Mouse (Mus musculus) forebrain, embryonic 16.5 days (tissue): ENCODE measurements around the gene Stn1. TPM values are rescaled to one million over a fixed set of nuclear protein-coding genes. Genes with fewer than 3 reads are reported as not detected.

Source experiments
- ATAC-seq: fragments of 200-750 bp; cut with Nextera tagmentation; 2 replicates; pipeline ENCODE4 v1.8.0; 2017; ENCODE audit warnings: mild to moderate bottlenecking, moderate library complexity
- H3K27ac ChIP-seq: fragments of 300-500 bp; sonication (generic); 2 replicates; pipeline ENCODE4 v1.5.1; 2014; ENCODE audit warnings: low read length, control low read depth
- H3K27me3 ChIP-seq: fragments of 300-500 bp; sonication (generic); replicated peaks from 2 replicates; pipeline ENCODE4 v1.6.1; 2014; ENCODE audit warnings: low read length; ENCODE audit not compliant: control insufficient read depth, insufficient read depth
- H3K36me3 ChIP-seq: fragments of 300-500 bp; sonication (generic); 2 replicates; pipeline ENCODE4 v1.6.1; 2014; ENCODE audit not compliant: control insufficient read depth, insufficient read depth
- H3K4me1 ChIP-seq: fragments of 300-500 bp; sonication (generic); replicated peaks from 2 replicates; pipeline ENCODE4 v1.6.1; 2014; ENCODE audit warnings: low read length; ENCODE audit not compliant: control insufficient read depth, insufficient read depth
- H3K4me2 ChIP-seq: fragments of 300-500 bp; sonication (generic); 2 replicates; pipeline ENCODE4 v1.6.1; 2014; ENCODE audit warnings: mild to moderate bottlenecking, low read length, control low read depth
- H3K4me3 ChIP-seq: fragments of 300-500 bp; sonication (generic); replicated peaks from 2 replicates; pipeline ENCODE4 v1.5.1; 2014; ENCODE audit warnings: mild to moderate bottlenecking, low read length, control low read depth
- H3K9ac ChIP-seq: fragments of 300-500 bp; sonication (generic); replicated peaks from 2 replicates; pipeline ENCODE4 v1.6.1; 2014; ENCODE audit warnings: low read depth, low read length, control low read depth
- H3K9me3 ChIP-seq: fragments of 300-500 bp; sonication (generic); 2 replicates; pipeline ENCODE4 v1.6.1; 2016; ENCODE audit warnings: low read length; ENCODE audit not compliant: control insufficient read depth
- WGBS: fragments of 180-500 bp; shearing (Covaris S2); extraction: QIAGEN DNeasy Blood & Tissue Kit; methylation state at CpG from one replicate; pipeline ENCODE4 v1.1.7; 2014; 5-methylcytosine and 5-hydroxymethylcytosine counted together
- polyA plus RNA-seq: library from polyadenylated mRNA; unstranded; fragments of >200 nt; fragmentation: Nextera tagmentation; extraction: Ambion mirVana; gene quantifications from 2 replicates; pipeline ENCODE4 v1.2.1, GENCODE M21; 2015

Stn1 gene
- polyA plus RNA-seq, 1 experiment from 2014 or later = 30.0 TPM

DNA sequence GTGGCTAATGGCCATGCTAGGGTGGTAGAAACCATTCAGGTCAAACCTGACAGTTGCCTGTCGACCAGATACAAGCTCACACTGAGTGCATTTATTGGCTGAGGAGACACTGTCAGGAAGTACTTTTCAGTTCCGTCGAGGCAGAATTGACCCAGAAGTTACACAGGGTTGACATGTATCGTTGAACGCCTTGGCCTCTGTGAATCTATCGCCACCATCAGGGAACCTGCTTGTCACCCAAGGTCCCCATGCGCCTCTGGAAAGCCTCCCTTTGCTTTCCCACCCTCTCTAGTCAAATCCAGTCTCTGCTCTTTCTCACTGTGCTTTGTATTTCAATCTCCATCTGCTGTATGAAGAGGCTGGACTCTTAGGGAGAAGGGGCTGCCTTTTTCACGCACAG, 28.7 kb upstream of the Stn1 start:
- H3K27me3 ChIP-seq = no peaks in the 10 kb centered on the region
- no peaks in the 10 kb centered on the region for H3K36me3 ChIP-seq
- WGBS = 82% methylated on average over 8 of the region's 8 CpGs
- no peak overlapping the region for H3K4me2 ChIP-seq
- no peak overlapping the region for H3K27ac ChIP-seq
- no peak overlapping the region for H3K4me3 ChIP-seq
- no peak for ATAC-seq
- H3K9ac ChIP-seq = no peak overlapping the region
- H3K9me3 ChIP-seq = no peaks in the 10 kb centered on the region
- no peaks in the 10 kb centered on the region for H3K4me1 ChIP-seq

- no peak overlapping the region for H3K27ac ChIP-seq
- no peak for ATAC-seq
- no peaks in the 10 kb centered on the region for H3K4me1 ChIP-seq
- 17% methylated on average over 17 of the region's 17 CpGs for WGBS
- no peak overlapping the region for H3K4me2 ChIP-seq
- H3K36me3 ChIP-seq = no peaks in the 10 kb centered on the region
- no peak overlapping the region for H3K4me3 ChIP-seq
- no peak overlapping the region for H3K9ac ChIP-seq
- H3K27me3 ChIP-seq = no peaks in the 10 kb centered on the region
- no peaks in the 10 kb centered on the region for H3K9me3 ChIP-seq
Measured at GRCm38 (mm10) chr19:47565031-47565654, 27.8 kb upstream of the Stn1 start.

DNA sequence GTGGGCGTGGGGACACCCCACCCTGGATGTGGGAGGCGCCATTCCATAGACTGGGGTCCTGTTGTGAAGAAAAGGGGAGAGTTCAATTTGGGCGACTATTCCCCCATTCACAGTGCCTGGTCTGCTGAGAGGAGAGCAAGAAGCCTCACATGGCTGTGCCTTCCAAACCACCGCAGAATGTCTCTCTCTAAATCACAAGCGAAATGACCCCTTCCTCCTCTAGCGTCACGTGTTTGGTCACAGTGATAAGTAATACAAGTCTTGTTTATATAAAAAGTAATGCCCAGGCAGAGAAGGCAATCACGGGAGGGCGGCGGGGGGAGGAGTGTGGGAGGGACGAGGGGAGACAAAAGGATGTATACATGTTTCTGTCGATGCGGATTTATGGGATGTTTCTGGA, 26.4 kb upstream of the Stn1 start:
- H3K4me2 ChIP-seq = no peak overlapping the region
- H3K27ac ChIP-seq = no peak overlapping the region
- H3K9me3 ChIP-seq = no peaks in the 10 kb centered on the region
- ATAC-seq = no peak
- no peaks in the 10 kb centered on the region for H3K27me3 ChIP-seq
- 85% methylated on average over 13 of the region's 13 CpGs for WGBS
- peaks cover 6% of the 10 kb centered on the region for H3K4me1 ChIP-seq
- H3K4me3 ChIP-seq = no peak overlapping the region
- H3K9ac ChIP-seq = no peak overlapping the region
- no peaks in the 10 kb centered on the region for H3K36me3 ChIP-seq

DNA sequence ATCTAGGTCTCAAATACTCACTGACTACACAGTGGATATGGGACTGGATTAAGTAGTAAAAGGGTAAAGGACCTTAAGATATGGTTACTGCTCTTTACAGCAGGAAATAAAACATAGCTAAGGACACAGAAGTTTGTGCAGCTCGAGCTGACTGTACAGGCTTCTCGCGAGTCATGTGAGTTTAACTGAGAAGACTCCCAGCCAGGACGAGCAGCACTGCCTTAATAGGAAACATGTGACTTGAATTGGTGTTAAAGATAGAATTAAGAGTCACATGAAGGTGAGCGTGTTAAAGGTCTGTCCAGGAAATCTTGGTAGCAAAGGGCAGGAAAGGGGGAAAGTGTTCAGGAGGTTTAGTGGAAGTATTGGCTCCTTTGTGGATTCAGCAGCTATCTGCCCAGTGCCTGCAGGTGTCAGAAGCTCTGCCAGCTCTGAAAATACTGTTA, 24.7 kb upstream of the Stn1 start:
- H3K4me1 ChIP-seq = peaks cover 6% of the 10 kb centered on the region
- ATAC-seq = no peak
- H3K36me3 ChIP-seq = no peaks in the 10 kb centered on the region
- no peak overlapping the region for H3K4me3 ChIP-seq
- H3K4me2 ChIP-seq = no peak overlapping the region
- H3K9me3 ChIP-seq = no peaks in the 10 kb centered on the region
- H3K27me3 ChIP-seq = no peaks in the 10 kb centered on the region
- no peak overlapping the region for H3K27ac ChIP-seq
- no peak overlapping the region for H3K9ac ChIP-seq
- WGBS = 79% methylated on average over 5 of the region's 5 CpGs

GRCm38 (mm10) chr19:47560544-47561161, 23.3 kb upstream of the Stn1 start:
- no peak overlapping the region for H3K9ac ChIP-seq
- H3K36me3 ChIP-seq = no peaks in the 10 kb centered on the region
- H3K27me3 ChIP-seq = no peaks in the 10 kb centered on the region
- H3K27ac ChIP-seq = no peak overlapping the region; the same call in 1 of the 2 replicates
- H3K9me3 ChIP-seq = no peaks in the 10 kb centered on the region
- 86% methylated on average over 12 of the region's 12 CpGs for WGBS
- H3K4me3 ChIP-seq = no peak overlapping the region
- peaks cover 6% of the 10 kb centered on the region for H3K4me1 ChIP-seq
- H3K4me2 ChIP-seq = no peak overlapping the region
- no peak for ATAC-seq

- no peak overlapping the region for H3K9ac ChIP-seq
- no peaks in the 10 kb centered on the region for H3K36me3 ChIP-seq
- no peak overlapping the region; the same call in 1 of the 2 replicates for H3K27ac ChIP-seq
- no peak overlapping the region for H3K4me3 ChIP-seq
- no peak overlapping the region; the same call in 1 of the 2 replicates for H3K4me2 ChIP-seq
- no peaks in the 10 kb centered on the region for H3K9me3 ChIP-seq
- H3K27me3 ChIP-seq = no peaks in the 10 kb centered on the region
- 33% methylated on average over 14 of the region's 14 CpGs for WGBS
- H3K4me1 ChIP-seq = peaks cover 6% of the 10 kb centered on the region
- ATAC-seq = 0 out of 2 replicates have a peak, but pooled peaks have one; percentile 23
Measured at GRCm38 (mm10) chr19:47559751-47560512, 22.6 kb upstream of the Stn1 start.

DNA sequence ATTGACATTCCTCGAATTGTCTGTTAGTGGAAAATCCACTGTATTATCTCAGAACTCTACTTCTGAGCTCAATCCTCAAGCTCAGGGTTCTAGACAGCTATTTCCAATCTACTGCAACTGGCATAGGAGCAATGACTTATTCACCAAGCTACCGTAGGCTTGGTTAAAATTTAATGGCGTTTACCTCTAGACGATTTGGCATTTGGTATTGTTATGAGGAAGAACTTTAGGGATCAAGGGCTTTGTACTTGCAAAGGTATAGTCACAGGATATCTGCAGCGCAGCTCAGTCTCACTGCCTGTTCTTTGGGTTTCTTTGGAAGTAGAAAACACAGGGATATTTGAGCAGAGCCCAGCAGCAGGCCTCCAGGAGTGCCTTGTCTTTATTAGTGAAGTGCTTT, 21.8 kb upstream of the Stn1 start:
- Histone ChIP-seq H3K4me2 (no peak overlapping the region), H3K27me3 (no peaks in the 10 kb centered on the region)
- ATAC-seq = no peak

GRCm38 (mm10) chr19:47549584-47549983, 12.3 kb upstream of the Stn1 start:
- WGBS = 76% methylated on average over 4 of the region's 4 CpGs
- no peaks in the 10 kb centered on the region for H3K9me3 ChIP-seq
- ATAC-seq = no peak
- H3K27me3 ChIP-seq = no peaks in the 10 kb centered on the region
- H3K4me2 ChIP-seq = no peak overlapping the region
- no peak overlapping the region for H3K9ac ChIP-seq
- no peak overlapping the region for H3K4me3 ChIP-seq
- H3K36me3 ChIP-seq = no peaks in the 10 kb centered on the region
- H3K27ac ChIP-seq = no peak overlapping the region
- peaks cover 6% of the 10 kb centered on the region; the same call in 1 of the 2 replicates for H3K4me1 ChIP-seq

More for the DNA sequence above, 21.8 kb upstream of the Stn1 start:
- WGBS = 25% methylated on average over 5 of the region's 5 CpGs
- H3K27ac ChIP-seq = no peak overlapping the region
- H3K4me1 ChIP-seq = peaks cover 6% of the 10 kb centered on the region
- no peak overlapping the region for H3K9ac ChIP-seq
- no peaks in the 10 kb centered on the region for H3K36me3 ChIP-seq
- no peaks in the 10 kb centered on the region for H3K9me3 ChIP-seq
- H3K4me3 ChIP-seq = no peak overlapping the region

GRCm38 (mm10) chr19:47549174-47549573, 11.9 kb upstream of the Stn1 start:
- H3K27ac ChIP-seq = no peak overlapping the region
- H3K9me3 ChIP-seq = no peaks in the 10 kb centered on the region
- 86% methylated on average over 9 of the region's 9 CpGs for WGBS
- no peak for ATAC-seq
- no peak overlapping the region for H3K9ac ChIP-seq
- H3K27me3 ChIP-seq = no peaks in the 10 kb centered on the region
- H3K4me2 ChIP-seq = no peak overlapping the region
- no peak overlapping the region for H3K4me3 ChIP-seq
- H3K36me3 ChIP-seq = no peaks in the 10 kb centered on the region
- peaks cover 6% of the 10 kb centered on the region; the same call in 1 of the 2 replicates for H3K4me1 ChIP-seq
